Mouse (Mus musculus): Measurements from ENCODE around the gene Lkaaear1.

Lkaaear1 gene

DNA sequence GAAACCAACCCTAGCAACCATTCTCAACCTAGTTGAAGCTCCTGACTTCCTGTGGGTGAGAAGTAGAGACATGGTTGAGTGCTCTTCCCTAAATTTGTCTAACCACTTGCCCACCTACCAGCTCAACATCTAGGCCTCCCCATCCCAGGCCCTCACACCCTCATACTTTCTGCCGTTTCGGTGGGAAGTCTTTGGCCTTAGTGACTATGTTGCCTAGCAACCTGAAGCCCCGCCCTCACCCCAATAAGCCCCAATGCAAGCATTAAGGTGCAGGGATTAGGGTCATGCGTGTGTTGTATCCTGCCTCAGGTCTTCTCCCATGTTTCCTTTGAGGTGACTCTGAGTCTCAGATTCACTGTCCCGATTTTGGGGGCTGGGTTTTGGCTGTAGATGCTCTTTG, at the start of gene Lkaaear1:
Gene Lkaaear1 (minus strand): TSS at position 202 of the 400 bp plus-strand sequence.
- no peak for DNase-seq

DNA sequence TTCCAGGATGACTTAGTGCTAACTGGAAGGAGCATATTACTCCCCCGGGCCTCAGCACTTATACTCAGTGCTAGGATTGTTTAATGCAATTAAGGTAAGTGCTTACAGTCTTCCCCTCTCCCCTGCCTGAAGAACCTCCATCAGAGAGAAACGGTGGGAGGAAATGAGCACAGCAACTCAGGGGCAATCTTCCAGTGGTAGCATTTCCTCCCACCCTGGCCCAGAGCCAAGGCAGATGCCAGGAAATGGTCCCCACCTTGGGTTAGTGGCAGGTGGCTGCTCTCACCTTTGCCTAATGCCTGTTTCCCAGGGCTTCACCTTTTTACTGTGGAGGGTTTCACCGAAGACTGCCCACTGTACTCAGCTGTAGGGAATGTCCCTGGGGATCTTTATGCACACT, 31.8 kb upstream of the Lkaaear1 start:
- DNase-seq = no peak

DNA sequence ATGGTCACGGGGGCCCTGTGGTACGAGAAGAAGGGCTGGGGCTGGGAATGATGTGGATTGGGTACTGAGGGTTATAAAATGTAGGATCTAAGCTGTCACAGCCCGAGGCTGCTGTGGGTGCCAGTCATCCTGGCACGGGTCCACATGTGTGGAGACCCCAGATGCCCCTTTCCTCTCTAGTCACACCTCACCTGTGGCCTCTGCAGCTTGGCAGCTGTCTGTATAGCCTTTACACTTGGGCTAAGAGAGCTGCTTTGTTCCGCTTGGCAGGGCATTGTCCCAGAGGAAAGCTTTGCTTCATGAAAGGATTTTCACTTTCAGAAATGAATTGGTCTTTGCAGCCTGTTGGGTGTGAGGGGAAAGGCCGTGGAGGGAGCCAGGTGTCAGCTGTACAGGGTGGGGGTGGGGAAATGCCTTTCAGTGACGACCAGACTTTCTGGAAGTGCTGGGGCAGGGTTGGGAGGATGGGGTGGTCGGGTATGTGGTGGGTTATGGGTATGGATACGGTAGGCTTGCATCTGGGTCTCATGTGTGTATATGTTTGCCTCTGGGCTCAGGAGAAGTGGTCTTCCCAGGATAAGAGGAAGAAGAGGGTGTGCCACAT, 29.5 kb upstream of the Lkaaear1 start:
- DNase-seq = no peak

DNA sequence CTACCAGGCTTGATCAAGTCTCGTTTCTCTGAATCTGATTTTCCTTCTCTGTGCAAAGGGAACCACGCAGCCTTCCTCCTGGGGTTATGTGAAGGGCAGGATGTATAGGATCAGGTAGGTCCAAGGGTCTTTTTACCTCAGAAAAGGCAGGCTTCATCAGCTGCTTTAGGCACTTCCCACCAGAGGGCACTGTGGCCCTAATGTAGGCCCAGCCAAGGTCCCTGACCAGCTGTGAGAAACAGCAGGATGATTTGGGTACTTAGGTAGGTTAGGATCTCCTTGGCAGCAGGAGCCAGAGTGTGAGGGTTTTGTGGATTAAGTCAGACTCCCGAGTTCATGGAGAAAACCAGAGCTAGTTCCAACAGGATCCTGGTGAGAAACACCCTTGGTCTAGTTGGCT, 24.0 kb upstream of the Lkaaear1 start:
- DNase-seq = peak; percentile 42 to 59

DNA sequence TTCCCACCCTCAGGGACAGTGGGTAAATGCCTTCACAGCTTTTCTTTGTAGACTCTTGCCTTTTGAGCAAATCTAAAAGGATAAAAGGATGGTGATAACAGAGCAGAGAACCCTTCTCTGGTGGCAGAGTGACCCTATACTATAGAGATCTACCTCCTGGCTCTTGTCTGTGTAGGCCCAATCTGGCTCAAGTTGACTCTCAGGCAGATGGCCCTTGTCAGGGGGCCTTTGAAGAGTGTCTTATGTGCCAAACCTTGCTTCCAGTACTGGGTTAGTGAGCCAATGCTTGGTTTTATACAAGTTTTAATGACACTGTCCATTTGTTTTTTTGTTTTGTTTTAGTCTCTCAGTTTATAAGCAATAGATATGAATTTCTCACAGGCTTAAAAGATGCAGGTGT, 23.0 kb upstream of the Lkaaear1 start:
- peak; percentile 66 to 77 for DNase-seq

DNA sequence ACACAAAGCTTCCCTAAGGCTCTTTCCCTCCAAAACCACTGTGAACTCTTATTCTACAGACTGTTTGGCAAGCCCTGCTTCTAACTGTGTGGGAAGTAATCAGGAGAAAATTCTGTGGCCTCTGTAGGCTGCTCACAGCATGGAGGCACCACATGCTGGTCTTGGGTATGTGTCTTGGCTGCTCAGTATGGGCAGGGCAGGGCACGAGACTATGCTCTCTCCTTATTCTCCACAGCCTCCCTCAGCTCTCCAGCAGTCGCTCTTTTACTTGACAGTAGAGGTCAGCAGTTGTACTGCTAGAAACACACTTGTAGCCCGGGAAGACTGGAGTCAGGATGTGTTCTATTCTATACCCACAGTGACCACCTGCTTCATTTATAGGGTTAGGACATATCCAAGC, 21.8 kb upstream of the Lkaaear1 start:
- DNase-seq = peak; percentile 45 to 58

DNA sequence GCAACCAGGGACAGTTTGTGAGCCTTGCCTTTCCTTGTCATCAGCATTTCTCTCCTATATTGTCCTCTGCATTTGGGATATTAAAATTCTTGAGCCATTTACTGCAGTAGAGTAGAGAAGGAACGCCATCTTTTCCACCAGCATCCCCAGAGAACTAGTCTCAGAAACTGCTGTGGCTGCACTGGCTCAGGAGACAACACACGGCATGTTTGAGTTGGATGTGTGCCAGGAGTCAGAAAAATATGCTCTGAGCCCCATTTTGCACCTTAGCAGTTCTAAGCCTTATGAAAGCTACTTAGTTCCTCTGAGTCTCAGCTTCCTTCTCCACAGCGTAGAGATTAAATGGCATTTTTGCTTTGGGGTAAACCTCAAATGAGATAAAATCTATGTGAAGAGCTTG, 18.7 kb upstream of the Lkaaear1 start:
- DNase-seq = no peak

DNA sequence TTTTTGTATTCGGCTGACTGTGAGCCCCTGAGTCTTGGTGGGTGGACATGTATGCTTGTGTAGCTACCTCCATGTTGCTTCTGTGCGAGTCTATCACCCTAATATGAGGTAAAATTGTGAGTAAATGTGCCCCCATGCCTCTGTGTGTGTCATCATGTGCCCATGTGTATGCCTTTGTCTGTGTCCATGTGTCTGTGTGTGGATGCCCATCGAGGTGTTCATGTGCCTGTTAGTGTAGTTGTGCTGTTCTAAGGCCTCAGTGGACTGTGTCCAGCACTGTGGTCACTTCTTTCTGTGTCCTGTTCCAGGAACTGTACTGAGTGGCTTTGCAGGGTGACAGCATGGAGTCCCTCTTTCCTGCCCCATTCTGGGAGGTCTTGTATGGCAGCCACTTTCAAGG, 17.1 kb upstream of the Lkaaear1 start:
- no peak for DNase-seq

DNA sequence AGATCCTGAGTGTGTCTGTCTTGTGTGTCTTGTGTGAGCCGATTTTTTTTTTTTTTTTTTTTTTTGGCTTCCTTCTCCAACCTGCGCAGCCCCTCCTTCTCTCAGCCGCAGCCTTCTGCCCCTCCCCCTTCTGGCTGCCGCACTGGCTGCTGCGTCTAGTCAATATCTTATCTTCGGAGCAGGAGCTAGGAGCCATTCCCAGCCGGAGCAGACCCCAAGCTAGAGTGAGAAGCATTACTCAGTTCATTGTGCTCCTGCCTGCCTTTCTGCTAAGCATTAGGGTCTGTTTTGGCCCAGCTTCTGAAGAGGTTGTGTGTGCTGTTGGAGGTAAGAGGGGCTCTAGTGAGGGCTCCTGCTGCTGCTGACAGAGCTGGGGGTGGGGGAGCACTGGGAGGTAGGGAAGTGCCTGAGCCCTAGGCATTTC, 16.7 kb upstream of the Lkaaear1 start, which contains the start of gene Oprl1:
Gene Oprl1 (plus strand): TSS at position 114 of the 424 bp plus-strand sequence.
- DNase-seq = peak in 1 of 2 experiments; percentile 33

DNA sequence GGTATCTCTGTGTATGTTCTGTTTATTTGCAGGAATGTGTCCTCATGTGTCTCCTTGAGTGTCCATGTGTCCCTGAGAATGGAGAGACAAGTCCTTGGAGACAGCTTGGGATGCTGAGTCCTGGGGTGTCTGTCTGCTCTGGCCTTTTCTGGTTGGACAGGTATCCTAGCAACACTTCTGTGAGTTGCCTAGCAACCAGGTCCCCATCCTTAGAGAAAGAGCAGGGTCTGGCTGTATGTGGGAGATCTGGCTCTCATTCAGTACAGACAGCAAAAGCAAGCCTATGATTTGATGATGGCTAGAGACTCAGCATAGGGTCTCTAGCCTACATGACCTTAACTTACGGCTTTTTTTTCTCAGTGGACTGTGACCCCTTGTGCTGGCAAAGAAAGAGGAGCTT, 15.5 kb upstream of the Lkaaear1 start:
- peak in 1 of 2 experiments; percentile 26 for DNase-seq

DNA sequence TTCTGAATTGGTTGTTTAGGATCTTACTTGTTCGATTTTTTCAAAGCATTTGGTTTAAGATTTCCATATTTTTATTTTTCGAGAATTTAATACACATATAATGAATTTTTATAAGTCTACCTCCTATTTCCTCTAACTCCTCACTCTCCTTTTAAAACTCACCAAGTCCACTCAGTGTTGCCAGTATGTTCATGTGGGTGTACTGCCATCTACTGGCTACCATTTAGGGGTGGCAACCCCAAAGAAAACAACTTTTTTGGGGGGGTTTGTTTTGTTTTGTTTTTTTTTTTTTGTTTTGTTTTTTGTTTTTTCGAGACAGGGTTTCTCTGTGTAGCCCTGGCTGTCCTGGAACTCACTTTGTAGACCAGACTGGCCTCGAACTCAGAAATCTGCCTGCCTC, 8.4 kb upstream of the Lkaaear1 start:
- peak in 1 of 2 experiments; percentile 35 for DNase-seq

DNA sequence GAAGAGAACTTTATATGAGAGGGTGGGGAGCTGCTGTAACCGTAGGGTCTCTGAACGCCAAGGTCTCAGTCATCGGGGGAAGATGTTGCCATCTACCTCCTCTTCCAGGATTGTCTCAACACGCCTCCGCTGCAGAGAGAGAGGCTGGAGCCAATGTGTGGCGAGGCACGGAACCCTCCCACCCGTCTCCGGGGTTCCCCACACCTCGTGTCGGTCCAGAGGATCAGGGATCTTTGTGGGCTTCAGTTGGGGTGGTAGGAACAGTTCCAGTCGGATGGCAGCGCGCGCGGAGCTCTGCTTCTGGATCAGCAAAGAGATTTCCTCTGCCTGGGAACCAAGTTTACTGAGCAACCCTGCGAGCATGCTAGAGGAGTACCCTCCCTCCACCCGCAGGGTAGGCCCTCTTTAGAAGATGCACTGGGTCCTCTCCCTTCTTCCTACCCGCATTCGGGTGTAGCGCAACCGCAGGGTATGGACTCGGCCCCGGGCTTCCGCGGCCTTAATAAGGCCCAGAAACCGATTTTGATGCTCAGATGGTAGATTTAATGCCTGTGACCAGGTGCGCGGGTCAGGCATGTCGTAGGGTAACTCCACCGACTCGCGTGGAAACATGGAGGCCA, 1.3 kb downstream of the Lkaaear1 start:
- peak in 1 of 2 experiments; percentile 1 for DNase-seq

DNA sequence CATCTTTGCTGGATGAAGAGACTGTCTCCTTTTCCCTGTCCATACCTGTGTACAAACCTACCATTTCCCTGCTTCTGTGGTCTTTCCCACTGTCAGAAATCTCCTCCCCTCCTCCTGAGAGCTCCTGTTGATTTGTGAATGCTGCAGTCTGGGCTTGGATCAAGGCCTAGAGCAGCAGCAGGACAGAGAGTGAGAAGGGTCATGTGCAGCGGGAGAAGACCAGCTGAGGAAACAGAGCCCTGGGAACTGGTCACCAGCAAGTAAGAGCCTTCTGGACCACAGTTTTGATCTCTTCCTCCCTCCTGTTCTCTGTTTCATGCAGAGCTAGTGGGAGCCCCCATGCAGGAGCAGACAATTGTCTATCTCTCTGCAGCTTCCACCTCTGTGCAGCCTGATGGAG, 2.5 kb downstream of the Lkaaear1 start:
- DNase-seq = no peak

DNA sequence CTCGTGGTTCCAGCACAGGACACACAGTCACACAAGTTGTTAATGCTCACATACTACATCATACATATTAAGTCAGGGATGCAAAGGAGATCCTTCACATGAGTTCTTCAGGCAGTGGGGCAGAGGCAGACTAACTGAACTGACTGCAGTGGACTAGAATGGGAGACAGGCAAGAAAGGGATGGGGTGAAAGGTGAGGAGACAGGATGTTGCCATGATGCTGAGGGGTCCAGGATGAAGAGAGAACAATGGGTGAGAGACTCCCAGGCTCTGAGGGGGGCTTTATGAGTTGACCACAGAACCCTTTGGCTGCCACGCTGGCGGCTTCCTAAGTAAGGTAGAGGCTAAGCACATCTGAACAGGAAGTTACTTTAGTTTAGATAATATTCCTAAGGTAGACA, 3.7 kb downstream of the Lkaaear1 start:
- DNase-seq = no peak

DNA sequence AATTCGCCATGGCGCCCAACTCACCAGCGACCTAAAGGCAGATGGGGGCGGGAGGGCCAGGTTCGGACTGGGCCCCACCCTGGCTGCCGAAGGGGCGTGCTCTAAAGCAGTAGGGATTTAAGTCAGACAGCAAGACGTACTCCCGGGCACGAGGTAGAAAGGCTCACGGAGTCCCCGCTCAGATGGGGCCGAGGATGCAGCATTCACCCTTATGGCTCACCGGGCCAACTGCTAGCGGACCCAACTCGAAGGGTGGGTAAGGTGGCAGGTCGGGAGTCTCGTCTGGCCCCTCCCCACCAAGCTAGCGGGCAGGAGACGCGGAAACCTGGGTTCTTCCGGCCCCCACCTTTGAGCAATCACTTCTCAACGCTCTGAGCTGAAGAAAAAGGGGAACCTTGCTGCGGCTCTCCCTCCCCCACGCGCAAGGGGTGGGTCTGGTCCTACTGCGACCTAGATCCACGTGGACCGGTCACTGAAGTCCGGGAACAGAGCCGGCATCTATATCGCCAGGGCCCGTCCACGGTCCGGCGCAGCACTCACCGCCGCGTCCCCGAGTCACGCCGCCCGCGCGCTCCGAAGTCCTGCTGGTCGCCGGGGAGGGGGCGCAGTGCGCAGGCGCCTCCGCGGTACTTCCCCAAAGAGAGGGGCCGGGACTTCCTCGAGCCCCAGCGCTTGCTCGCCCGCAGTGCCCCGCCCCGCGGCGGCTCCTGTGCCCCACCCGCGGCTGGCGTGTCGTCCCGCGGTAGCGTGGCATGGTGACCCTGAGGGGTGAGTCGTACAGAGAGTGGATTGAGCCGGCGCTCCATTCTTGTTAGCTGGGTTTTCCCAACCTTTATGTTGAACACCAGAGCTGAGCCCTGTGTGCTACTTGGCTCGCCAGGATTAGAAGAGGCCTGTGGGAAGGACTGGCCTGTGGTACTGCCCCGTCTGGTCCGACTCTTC, 4.6 kb downstream of the Lkaaear1 start, which contains the start of gene Rgs19:
Gene Rgs19 (minus strand): TSS at position 639 of the 942 bp plus-strand sequence.
- DNase-seq = peak; percentile 70 to 75

DNA sequence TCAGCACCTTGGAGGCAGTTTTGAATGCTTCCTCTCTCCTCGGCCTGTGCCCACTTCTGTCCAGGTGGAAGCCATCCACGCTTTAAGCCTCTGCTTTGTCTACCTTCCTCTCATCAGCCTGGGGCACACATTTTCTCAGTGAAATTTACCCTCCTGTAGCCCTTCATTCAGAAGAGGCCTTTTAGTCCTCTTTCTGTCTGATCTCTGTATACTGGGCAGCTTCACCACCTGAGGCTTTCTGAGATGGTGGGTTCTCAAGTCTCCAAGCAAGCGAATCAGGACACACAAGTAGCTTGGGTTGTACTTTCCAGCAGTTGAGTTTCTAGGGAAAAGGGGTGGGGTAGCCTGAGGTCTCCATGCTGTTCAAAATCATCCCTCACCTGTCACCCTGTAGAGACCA, 5.9 kb downstream of the Lkaaear1 start:
- DNase-seq = no peak

DNA sequence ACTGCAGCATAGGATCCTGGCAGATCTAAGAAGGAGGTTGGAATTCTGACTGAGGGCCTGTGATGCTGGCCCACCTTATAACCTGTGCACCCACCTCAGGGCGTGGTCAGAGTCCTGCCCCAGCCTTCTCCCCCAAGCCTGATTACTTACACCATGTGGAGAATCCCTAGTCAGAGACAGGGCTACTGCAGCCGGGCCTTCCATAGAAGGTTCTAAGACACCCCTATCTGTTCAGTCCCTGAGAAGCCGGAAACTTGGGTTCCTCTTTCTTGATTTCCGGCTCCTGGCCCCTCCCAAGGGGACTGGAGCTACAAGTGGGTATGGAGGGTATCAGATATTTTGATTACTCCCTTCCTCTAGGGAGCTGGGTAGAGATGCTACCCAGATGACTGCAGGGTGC, 6.7 kb downstream of the Lkaaear1 start:
- no peak for DNase-seq

DNA sequence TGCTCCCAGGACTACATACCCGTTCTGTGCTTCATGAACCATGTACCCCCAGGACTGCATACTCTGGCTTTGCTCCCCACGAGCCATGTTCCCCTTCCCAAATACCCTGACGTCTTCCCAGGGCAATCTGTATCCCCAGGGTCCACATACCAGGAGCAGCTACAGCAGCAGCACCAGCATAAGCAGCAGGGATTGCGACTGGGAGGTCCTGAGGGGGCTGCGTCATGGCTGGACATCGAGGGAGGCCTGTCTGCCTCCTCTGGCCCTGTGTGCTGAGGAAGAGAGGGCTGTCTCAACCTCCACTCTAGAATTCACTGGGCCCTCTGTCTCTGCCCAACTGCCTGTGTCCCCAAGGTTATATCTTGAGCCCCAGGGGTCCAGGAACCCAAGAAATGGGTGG, 7.2 kb downstream of the Lkaaear1 start:
- no peak for DNase-seq

DNA sequence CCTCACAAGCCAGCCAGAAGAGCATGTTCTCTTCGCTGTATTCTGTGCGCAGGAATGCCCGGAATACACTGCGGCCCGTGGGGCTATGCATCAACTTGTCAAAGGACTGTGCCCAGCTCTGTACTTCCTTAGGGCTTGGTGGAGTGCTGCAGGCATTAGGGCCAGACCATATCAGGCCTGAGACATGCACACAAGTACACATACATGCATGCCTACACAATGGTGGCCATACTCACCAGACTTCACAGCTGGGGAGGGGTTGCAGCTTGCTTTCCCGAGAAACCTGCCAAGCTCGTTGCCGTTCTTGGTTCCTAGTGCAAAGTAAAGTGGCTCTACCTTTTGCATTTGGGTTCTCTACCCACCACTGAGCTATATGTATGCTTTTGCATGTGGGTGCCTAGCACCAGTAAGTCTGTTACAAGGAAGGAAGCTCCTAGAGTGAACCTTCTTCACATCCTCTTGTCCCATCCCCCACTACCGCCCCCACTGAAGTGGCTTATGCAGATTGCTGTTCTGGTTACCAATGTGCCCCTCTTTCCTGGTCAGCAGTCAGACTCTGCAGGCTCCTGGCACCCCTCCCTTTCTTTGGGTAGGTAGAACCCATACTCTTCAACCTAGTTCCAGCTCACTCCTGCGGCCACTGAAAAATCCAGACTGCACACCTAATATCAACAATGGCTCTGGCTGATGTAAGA, 8.6 kb downstream of the Lkaaear1 start:
- DNase-seq = no peak

DNA sequence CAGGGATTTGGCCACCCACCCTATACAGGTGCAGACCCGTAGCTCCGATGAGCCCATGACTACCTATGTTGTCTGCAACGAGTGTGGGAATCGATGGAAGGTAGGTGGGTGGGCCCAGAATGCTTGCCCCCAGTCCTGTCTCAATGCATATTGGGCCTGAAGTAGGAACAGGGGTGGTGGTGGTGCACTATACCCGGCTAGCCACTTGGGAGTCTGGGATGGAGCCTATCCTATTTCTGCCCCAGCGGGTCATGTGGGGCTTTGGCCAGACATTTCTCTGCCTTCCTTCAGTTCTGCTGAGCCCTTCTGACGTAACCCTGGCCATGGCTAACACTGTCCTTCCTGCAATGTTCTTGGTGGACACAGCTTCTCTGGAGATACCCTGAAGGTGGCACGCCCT, 10.7 kb downstream of the Lkaaear1 start:
- no peak for DNase-seq

DNA sequence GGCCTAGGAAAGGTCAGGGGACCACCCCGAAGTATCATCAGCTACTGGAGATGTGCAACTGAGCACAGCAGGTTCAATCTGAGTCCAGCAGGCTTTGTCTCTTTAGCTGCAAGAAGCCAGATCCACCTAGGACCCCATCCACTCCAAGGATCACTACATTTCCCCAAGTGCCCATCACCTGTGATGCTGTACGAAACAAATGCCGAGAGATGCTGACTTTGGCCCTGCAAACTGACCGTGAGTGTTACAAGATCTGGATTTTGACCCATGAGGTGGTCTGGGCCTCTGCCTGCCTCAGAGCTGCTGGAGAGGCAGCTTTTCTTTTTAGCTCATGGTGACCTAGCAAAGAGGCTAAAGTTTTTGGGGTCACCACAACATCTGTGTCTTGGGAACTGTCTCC, 12.6 kb downstream of the Lkaaear1 start:
- DNase-seq = no peak

DNA sequence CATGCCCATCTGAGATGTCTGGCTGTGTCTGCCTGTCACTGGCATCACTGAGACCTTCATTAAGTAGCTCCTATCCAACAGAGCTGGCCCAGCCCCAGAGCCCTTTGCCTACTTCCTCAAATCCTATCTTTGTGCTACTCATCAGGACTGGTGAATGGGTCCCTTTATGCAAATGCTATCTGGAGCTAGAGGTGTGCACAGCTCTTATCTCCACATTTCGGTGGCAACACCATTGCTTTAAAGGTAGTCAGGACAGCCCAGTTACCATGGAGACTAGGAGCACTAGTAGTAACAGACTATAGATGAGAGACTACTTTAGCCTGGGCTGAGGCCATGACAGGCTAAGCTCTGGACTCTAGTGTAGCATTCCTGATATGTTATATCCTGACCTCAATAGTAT, 13.5 kb downstream of the Lkaaear1 start:
- DNase-seq = no peak

DNA sequence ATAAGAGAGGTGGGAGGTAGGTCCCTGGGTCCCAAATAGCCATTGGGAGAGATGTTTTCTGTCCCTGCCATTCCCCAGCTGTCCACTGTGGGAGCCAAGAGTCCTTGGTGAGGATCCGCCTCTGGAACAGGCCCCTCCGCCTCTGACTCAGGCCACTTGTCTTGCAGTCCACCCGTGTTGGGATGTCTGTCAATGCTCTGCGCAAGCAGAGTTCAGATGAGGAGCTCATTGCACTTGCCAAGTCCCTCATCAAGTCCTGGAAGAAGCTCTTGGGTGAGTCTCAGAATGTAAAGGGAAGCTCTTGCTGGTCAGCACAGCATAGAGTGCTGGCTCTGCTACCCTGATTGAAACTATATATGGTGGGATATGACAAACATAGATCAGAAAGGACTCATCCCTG, 14.9 kb downstream of the Lkaaear1 start:
- DNase-seq = no peak
